Mouse (Mus musculus) lung, postnatal 10 days (tissue): Measurements from ENCODE around the gene Hectd2.

Experiments
- DNase-seq: peaks from one replicate; pipeline ENCODE4 v3.0.0; 2021

Hectd2 gene

DNA sequence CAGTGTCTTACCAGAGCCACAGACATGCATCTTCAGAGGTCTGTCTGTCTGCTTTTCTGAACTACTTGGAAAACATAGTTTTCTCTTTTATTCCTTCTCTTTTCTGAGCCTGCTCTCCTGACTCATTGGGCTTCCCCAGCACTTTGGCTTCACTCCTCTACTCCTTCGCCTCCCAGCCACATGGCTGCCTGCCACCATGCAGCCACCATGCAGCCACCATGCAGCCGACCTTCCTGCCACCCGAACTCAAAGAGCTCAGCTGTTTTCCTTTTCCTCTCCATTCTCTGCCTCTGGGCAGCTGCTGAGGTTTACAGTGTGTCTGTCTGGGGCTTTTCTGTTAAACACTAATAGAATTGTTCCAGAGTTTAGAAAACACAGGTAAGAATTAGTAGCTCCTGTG is 19.5 kb downstream of the Hectd2 start:
- DNase-seq, result peak; percentile 4

GRCm38 (mm10) chr19:36575159-36575558 is 20.7 kb downstream of the Hectd2 start:
- no peak for DNase-seq

DNA sequence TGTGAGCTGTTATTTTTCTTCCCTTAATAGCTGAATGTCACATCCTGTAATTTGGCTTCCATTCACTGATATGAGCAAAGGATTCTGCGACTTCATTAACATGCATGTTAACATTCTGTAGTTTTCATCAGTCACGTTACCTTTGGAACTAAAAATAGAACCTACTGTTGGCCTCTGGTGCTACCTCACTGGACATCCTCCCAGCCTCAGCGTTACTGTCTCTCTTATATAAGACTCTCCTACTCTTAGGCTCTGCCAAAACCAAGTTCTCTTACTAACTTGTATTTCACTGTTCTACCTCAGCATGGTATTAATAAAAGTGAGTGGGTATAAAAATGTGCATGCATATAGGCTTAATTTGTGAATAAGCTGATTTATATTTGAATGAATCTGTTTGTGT is 26.4 kb downstream of the Hectd2 start:
- DNase-seq, result no peak

DNA sequence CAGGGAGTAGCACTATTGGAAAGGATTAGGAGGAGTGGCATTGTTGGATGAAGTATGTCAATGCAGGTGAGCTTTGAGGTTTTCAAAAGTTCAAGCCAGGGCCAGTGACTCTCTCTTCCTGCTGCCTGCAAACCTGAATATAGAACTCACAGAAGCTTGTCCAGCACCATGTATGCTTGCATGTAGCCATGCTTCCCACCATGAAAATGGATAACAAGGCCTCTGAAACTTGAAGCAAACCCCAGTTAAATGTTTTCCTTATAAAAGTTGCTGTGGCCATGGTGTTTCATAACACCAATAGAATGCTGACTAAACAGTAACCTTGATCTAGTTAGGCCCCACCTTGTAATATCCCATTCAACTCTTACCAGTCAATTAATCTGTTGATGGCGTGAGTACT is 27.7 kb downstream of the Hectd2 start:
- DNase-seq, result no peak

GRCm38 (mm10) chr19:36585505-36585904 is 31.1 kb downstream of the Hectd2 start:
- no peak for DNase-seq

GRCm38 (mm10) chr19:36594409-36594808 is 40.0 kb downstream of the Hectd2 start:
- DNase-seq, result no peak

GRCm38 (mm10) chr19:36601869-36602268 is 47.4 kb downstream of the Hectd2 start:
- DNase-seq, result no peak

GRCm38 (mm10) chr19:36602535-36603312 is 48.3 kb downstream of the Hectd2 start:
- DNase-seq, result no peak

GRCm38 (mm10) chr19:36606270-36606669 is 51.8 kb downstream of the Hectd2 start:
- DNase-seq, result no peak

- no peak for DNase-seq
These were observed 54.8 kb downstream of the Hectd2 start for GRCm38 (mm10) chr19:36609229-36609628.

GRCm38 (mm10) chr19:36610309-36610708 is 55.9 kb downstream of the Hectd2 start:
- DNase-seq, result no peak

DNA sequence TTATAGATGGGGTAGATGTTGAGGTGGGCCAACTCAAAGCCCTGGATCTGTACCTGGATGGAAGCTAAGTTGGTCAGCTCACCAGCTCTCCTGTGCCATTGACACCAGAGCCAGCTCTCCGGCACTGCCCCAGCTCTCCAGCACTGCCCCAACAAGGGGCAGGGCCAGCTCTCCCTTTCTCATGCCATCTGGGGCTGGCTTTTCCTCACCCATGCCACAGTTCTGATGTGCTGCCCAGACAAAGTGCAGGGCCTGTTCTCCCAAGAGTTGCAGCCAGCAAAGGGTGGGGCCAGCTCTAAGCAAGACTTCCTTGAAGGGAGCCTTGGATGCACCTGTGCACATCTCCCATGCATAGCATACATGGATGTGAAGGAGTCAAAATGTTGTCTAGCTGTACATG is 71.5 kb downstream of the Hectd2 start:
- no peak for DNase-seq

- DNase-seq, result no peak
These were observed 72.4 kb downstream of the Hectd2 start for GRCm38 (mm10) chr19:36626881-36627280.

- DNase-seq, result no peak
These were observed 75.0 kb downstream of the Hectd2 start for GRCm38 (mm10) chr19:36629394-36629910.

GRCm38 (mm10) chr19:36630361-36630760 is 75.9 kb downstream of the Hectd2 start:
- DNase-seq, result no peak

DNA sequence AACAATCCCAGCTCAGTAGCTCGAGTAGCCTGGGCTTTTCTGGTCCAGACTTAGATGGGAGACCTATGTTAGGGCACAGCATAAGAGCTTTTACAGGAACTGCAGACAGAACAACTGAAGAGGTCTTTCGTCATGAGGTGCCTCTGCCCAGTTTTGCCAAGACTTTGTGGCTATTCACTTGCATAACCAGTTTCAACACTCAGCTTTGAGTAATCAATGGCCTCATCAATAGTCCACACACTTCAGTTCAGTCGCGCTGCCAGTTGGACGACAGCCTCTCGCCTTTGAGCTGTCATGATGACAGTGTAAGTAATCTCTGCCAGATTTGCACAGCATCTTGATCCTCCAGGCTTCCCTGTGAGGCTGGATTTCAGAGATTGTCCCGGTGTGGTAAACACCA is 80.3 kb downstream of the Hectd2 start:
- no peak for DNase-seq

- no peak for DNase-seq
These were observed 82.8 kb downstream of the Hectd2 start for GRCm38 (mm10) chr19:36637223-36637622.

DNA sequence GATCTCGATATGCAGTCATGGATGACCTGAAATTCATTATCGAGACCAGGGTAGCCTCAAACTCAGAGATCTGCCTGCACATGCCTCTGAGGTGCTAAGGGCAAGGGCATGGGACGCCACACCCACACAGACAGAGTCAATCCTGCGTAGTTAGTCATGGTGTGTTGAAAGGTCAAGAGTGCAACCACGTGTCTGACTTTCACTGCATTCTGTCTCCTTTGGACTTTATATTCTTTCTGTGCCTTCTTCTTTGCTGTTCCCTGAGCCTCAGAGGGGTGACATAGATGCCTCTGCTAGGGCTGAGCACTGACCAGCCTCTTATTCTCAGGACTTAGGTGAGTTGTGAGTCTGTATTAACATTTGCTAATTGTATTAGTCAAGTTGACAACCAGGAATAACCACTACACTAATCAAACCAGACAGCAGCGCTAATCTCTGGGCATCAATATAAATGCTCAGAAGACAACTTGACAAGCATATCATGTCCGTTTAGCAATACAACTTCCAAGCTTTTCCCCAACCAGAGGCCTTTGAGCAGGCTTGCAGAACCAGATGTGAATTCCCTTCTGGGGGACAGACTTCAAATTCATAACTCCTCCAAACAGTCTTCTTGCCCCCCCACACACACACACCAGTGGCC is 83.6 kb downstream of the Hectd2 start:
- no peak for DNase-seq

DNA sequence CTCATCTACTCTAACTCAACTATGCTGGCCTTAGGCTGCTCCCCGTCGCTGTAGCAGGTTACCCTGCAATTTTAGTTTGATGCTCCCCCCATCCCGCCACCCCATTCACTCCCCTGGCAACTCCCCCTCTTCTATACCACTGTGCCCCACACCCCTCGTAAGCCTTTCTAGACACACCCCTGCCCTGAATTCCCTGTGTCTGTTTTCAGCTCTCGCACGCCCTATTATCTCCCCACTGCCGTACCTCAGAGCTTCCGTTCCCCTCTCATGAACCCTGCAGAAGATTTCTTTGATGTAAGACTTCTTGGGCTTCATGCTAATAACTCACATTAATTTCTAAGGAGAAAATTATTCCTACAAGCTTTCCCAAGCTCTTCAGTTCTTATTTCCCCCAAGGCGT is 84.6 kb downstream of the Hectd2 start:
- no peak for DNase-seq

- DNase-seq, result peak; percentile 54
These were observed 86.7 kb downstream of the Hectd2 start for GRCm38 (mm10) chr19:36641128-36641527.

DNA sequence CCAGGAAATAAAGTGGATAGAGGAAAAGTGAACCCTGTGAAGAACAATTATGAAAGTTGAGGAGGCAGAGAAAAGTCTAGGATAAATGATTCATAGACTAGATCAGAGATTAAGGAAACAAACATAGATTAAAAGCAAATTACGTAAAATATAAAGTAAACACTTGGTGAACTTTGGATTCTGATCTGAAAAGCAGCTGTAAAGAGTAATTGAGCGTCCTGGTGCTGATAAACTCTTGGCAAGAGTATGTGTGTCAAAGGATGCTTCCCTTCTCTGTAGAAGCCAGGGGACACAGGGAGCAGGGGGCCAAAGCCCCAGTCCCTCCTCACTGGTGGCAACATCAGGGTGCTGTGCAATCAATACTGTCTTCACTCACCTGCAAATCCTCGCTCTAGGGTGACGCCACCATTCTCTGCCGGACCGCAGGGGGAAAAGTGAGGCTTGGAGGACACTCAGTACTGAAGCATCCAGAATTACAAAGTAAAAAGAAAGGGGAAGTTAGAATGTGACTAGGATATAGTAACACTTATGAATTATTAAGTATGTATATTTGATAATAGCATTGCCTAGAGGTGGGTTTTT is 91.0 kb downstream of the Hectd2 start:
- no peak for DNase-seq

DNA sequence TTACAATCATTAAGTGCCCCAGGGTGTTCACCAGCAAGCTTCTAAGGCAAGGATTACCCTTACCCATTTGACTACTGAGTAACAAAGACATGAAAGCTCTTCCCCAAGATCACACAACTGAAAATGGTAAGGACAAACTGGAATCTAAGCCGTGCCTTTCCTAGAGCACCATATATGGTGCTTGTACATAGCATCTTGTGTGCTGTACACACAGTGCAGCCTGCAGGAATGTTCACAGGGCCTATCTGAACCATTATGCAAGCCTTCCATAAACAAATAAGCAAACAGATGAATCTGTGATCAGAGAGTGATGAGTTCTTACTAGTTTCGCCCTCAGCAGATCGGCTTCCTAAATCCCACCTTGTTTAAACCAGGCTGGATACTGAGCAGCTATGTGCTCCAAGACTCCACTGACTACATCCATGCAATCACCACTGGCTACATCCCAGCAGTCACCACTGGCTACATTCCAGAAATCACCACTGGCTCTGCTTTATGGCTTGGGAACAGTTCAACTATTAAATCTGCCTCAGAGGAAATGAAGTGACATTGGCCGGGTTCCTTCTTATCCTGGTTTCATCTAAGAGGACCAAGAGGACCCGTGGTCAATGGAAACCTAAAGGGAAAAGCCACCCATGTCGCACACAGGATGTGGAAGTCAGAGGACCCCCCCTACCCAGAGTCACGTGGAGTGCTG is 91.8 kb downstream of the Hectd2 start:
- peak; percentile 76 for DNase-seq

- no peak for DNase-seq
These were observed 98.2 kb downstream of the Hectd2 start for GRCm38 (mm10) chr19:36652686-36653085.
